Mouse (Mus musculus) liver, adult 2 months (tissue): Measurements from ENCODE around the gene St3gal5.

ENCODE experiments used
- CTCF ChIP-seq: fragments of 200-500 bp; IDR thresholded peaks from 2 replicates; pipeline ENCODE4 v1.5.1; 2011; ENCODE audit warnings: low read depth, low read length, control low read depth
- POLR2A ChIP-seq: fragments of 200-500 bp; IDR thresholded peaks from 2 replicates; pipeline ENCODE4 v1.6.1; 2011; ENCODE audit warnings: low read length, control low read depth; ENCODE audit not compliant: insufficient read depth; ENCODE audit errors: extremely low read depth

DNA sequence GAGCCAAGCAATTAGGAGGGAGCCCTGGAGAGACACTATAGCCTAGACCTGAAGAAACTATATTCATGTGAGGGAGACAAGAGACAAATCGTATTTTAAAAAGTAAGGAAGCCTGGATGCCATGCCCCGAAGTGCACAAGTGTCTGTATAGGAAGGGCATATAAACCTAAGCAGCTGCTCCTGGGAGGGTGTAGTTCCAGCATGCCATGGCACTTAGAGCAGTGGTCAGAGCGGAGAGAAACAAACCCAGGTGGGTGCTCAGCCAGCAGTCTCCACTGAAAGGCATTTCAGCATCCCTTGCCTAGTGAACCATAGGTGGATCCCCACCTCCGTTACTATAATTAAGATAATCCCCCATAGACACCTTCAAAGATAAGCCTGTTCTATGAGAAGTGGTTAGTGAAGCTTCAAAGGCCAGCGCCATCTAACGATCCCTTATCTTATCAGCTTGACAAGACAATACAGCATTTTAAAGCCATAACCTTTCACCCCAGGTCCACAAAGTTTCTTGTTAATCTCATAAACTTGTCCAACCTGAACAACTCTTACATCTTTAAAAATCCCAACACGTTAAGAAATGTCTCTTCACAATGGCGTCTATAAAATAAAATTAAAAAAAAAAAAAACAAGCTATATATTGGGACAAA, 20.1 kb downstream of the St3gal5 start:
- no peak for TF ChIP-seq CTCF
- TF ChIP-seq POLR2A: no peak
